Mouse (Mus musculus) cerebellum, adult 2 months (tissue): ENCODE data around the gene Hes5. TPM values are rescaled to one million over a fixed set of nuclear protein-coding genes. Genes with fewer than 3 reads are reported as not detected.

Experiments used
- DNase-seq, 2 experiments: peaks; one replicate each; pipeline ENCODE4 v3.0.0; 2021
- H3K27ac ChIP-seq: fragments of 200-500 bp; 2 replicates; pipeline ENCODE4 v1.5.1; 2012; ENCODE audit warnings: low read length, control low read depth, inconsistent platforms; ENCODE audit not compliant: insufficient read depth
- H3K27me3 ChIP-seq: fragments of 200-500 bp; 2 replicates; pipeline ENCODE4 v1.6.1; 2012; ENCODE audit warnings: inconsistent platforms, mild to moderate bottlenecking, low read length, moderate library complexity; ENCODE audit not compliant: control insufficient read depth, insufficient read depth
- H3K4me1 ChIP-seq: fragments of 200-500 bp; 2 replicates; pipeline ENCODE4 v1.6.1; 2011; ENCODE audit warnings: low read length; ENCODE audit not compliant: control insufficient read depth, insufficient read depth
- H3K4me3 ChIP-seq: fragments of 200-500 bp; replicated peaks from 2 replicates; pipeline ENCODE3; 2011; ENCODE audit warnings: mild to moderate bottlenecking, low read depth, low read length, control low read depth; ENCODE audit not compliant: insufficient read depth
- CTCF ChIP-seq: fragments of 200-500 bp; IDR thresholded peaks from 2 replicates; pipeline ENCODE4 v1.5.1; 2011; ENCODE audit warnings: low read depth, mild to moderate bottlenecking, control low read depth, low read length, moderate library complexity, borderline replicate concordance; ENCODE audit not compliant: insufficient read depth
- POLR2A ChIP-seq: fragments of 200-500 bp; IDR thresholded peaks from 2 replicates; pipeline ENCODE4 v1.6.1; 2011; ENCODE audit warnings: low read length, control low read depth, borderline replicate concordance; ENCODE audit not compliant: insufficient read depth
- WGBS: fragments of 180-500 bp; shearing (Covaris S2); methylation state at CpG from one replicate; pipeline ENCODE4 v1.1.7; 2018; 5-methylcytosine and 5-hydroxymethylcytosine counted together
- polyA plus RNA-seq: library from polyadenylated mRNA; depleted of rRNA; stranded (reverse); fragments of >200 nt; gene quantifications from 2 replicates; pipeline ENCODE4 v1.2.3, GENCODE M21; 2012

The Hes5 gene
- polyA plus RNA-seq, 1 experiment = 4.6 TPM

DNA sequence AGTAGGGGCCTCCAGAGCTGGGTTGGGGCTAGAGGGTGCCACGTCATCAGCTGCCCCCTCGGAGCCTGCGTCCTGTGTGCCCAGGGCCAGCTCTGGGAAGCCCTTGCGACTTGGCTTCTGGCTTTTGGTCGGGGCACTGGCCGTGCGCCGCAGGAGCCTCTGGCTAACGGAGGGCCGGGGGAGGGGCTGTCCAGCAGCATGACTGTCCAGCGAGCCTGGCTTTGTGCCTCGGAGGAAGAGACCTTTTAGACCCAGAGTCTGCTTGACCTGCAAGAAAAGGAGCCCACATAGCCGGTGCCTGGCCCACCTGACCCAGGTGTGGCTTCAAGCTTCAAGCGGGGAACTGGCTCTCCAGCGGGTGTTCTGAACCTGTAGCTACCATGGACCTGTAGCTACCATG, 26.0 kb downstream of the Hes5 start:
- 43% methylated on average over 15 of the region's 15 CpGs for WGBS
- TF ChIP-seq POLR2A (no peak), CTCF (no peak)
- DNase-seq = no peak

DNA sequence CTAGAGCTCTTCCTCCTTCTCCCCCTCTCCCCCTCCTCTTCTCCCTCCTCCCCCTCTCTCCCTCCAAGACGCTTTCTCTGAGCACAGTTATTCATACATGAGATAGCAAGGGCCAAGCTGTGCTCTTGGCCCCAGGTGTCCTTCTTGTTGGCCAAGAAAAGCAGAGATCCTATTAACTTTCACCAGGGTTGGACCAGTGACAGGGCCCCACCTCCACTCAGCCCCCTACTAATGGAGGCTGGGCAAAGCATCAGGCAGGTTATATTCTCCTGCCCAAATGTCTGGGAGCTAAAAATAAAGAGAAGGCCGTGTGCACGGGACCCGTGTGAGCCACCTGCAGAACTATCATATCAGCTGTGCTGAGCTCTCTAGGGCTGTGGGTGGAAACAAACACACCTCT, 34.2 kb downstream of the Hes5 start:
- no peak for DNase-seq
- Histone ChIP-seq H3K4me3 (no peak overlapping the region), H3K27me3 (no peaks in the 10 kb centered on the region), H3K4me1 (peaks cover 34% of the 10 kb centered on the region), H3K27ac (0 out of 2 replicates have a peak overlapping the region, but pooled peaks have one; percentile 7)
- TF ChIP-seq POLR2A (no peak), CTCF (no peak)
- 12% methylated on average over 4 of the region's 4 CpGs for WGBS

More for the DNA sequence above, 26.0 kb downstream of the Hes5 start:
- Histone ChIP-seq H3K27me3 (no peaks in the 10 kb centered on the region), H3K4me1 (peaks cover 19% of the 10 kb centered on the region), H3K4me3 (no peak overlapping the region), H3K27ac (no peak overlapping the region)

DNA sequence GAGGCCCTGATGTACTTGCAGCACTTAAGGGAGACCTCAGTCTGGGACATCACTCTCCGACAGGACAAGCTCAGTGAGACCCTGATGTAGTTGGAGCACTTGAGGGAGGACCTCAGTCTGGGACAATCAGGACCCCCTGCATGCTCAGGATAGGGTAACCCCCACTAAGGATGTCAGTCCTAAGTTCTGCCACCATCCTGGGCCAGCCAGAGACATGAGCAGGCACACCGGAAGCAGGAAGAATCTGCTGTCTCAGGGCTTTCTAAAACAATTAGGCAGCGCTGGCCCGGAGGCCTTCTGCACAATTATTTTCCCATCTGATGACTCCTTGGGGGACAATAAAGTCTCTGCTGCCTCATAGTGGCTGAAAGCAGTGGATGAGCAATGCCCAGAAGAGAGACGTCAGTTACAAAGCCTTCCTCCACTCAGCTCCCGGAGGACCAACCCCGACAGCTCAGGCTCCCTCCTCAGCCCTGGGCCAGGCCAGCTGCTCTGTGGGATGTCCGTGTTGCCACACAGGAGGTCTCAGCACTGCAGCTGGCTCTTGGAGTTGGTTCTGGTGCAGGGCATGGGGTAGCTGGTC, 35.9 kb downstream of the Hes5 start:
- no peaks in the 10 kb centered on the region for H3K27me3 ChIP-seq
- no peak overlapping the region for H3K4me3 ChIP-seq
- H3K27ac ChIP-seq = no peak overlapping the region
- H3K4me1 ChIP-seq = peaks cover 37% of the 10 kb centered on the region
- TF ChIP-seq POLR2A (no peak), CTCF (peak; percentile 38; the same call in 1 of the 2 replicates)
- 11% methylated on average over 8 of the region's 8 CpGs for WGBS
- peak in 1 of 2 experiments; percentile 42 for DNase-seq

DNA sequence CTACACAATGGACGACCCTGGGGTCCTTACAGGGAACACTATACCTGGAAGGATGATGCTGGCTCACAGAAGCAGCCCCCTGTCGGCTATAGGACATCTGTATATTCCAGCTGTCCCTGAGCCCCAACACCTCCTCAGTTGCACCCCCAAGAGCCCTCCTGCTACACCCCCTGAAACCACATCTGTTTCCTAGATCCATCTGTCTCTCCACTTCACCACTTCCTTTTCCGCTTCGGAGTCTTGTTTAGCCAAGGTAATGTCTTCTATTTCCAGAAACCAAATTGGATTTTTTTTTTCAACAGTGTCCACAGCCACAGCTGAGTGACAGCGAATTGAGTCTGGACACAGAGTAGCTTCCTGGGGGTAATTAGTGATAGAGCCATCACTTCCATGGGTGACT, 38.7 kb downstream of the Hes5 start:
- Histone ChIP-seq H3K4me1 (peaks cover 41% of the 10 kb centered on the region), H3K27ac (no peak overlapping the region), H3K4me3 (no peak overlapping the region), H3K27me3 (no peaks in the 10 kb centered on the region)
- DNase-seq = no peak
- TF ChIP-seq CTCF (no peak), POLR2A (no peak)
- 85% methylated on average over 5 of the region's 5 CpGs for WGBS

DNA sequence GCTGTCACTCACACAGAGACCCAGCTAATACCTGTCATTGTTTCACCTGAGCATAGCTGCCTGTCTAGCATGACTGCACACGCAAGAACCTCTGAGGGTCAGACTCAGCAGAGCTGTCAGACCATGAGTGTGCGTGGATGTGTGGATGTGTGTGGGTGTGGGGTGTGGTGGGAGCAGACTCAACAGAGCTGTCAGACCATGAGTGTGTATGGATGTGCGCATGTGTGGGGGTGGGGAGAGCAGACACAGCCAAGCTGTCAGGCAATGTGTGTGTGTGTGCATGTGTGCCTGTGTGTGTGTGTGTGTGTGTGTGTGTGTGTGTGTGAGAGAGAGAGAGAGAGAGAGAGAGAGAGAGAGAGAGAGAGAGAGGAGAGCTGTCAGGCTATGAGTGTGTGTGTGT, 44.6 kb downstream of the Hes5 start:
- 90% methylated on average over 3 of the region's 3 CpGs for WGBS
- TF ChIP-seq POLR2A (no peak), CTCF (no peak)
- Histone ChIP-seq H3K27me3 (no peaks in the 10 kb centered on the region), H3K4me3 (no peak overlapping the region), H3K27ac (no peak overlapping the region), H3K4me1 (peaks cover 60% of the 10 kb centered on the region)
- DNase-seq = no peak

DNA sequence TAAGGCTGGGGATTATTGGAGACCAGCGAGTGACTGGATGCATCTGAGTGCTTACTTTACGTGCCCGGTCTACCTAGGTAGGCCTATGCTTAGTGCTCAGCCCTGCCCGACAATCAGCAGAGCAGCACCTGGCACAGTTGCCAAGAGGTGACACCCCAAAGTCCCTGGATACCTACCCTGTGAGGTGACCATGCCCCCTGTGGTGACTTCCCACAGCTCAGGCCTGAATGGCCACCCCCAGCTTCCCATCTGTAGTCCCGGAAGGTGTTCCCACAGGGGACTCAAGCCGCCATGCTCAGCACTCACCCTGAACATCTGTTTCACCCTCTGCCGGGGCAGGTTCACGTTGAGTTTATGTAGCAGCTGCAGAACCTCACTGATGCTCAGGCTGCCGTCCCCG, 45.6 kb downstream of the Hes5 start:
- no peak overlapping the region for H3K27ac ChIP-seq
- peaks cover 68% of the 10 kb centered on the region for H3K4me1 ChIP-seq
- WGBS = 52% methylated on average over 10 of the region's 10 CpGs
- H3K4me3 ChIP-seq = no peak overlapping the region
- H3K27me3 ChIP-seq = no peaks in the 10 kb centered on the region
- DNase-seq = no peak
- TF ChIP-seq POLR2A (no peak), CTCF (no peak)

DNA sequence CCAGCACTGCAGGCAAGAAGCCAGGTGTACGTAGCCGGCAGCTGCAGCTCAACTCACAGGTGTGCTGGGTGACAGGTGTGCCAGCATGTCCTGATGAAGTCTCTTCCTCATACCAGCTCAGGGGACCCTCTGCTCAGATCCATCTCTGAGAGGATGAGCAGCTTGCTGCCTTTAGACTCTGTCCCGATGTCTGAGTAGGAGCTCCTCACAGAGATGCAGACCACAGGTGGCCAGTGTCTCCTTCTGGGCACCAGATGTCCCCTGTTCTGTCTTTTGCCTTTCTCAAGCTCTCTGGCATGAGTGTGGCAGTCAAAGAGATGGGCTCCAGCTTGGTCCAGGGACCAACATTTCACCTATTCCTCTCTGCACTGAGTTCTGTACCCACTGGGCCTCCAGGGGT, 46.9 kb downstream of the Hes5 start:
- peak; percentile 60 to 67 for DNase-seq
- Histone ChIP-seq H3K4me1 (peaks cover 81% of the 10 kb centered on the region), H3K27me3 (no peaks in the 10 kb centered on the region), H3K4me3 (no peak overlapping the region), H3K27ac (no peak overlapping the region)
- 28% methylated on average over 3 of the region's 3 CpGs for WGBS
- no peak for TF ChIP-seq POLR2A

DNA sequence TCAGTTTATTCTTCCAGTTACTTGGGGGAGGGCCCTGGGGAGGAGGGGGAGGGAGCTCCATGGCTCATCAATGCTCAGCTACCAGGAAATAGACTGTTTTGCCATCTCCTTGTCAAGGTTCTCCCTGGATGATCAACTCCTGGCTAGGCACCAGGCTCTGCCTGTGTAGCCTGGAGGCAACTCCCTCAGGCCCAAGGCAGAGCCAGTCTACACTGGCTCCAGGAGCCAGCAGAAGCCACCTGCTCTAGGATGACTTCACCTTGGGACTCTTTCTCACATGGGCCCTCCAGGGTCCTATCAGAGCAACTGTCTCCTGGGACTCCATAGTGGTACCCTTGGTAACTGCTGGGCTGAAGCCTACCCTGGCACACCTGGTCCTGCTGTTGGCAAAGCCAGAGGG, 47.4 kb downstream of the Hes5 start:
- no peak overlapping the region for H3K4me3 ChIP-seq
- DNase-seq = no peak
- no peaks in the 10 kb centered on the region for H3K27me3 ChIP-seq
- H3K27ac ChIP-seq = no peak overlapping the region
- TF ChIP-seq POLR2A = no peak
- no peak for TF ChIP-seq CTCF
- H3K4me1 ChIP-seq = peaks cover 81% of the 10 kb centered on the region

DNA sequence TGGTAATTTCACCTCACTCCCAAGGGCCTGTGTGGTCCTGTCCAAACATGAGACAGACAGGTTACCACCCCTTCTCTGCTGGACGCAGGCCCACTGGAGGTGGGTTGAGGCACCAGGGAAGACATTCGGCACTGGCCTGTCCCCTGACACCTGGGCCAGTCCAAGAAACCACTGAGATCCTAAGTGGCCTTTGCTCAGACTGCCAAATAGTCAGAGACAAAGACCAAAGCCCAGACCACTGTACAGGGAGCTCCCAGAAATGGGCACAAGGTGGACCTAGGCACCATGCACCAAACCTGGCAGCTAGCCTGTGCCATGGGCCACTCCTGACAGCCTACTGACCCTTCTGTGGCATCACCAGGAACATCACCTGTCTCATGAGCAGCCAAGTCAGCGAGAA, 48.5 kb downstream of the Hes5 start:
- no peak for TF ChIP-seq CTCF
- no peak for TF ChIP-seq POLR2A
- no peak overlapping the region for H3K4me3 ChIP-seq
- H3K27me3 ChIP-seq = no peaks in the 10 kb centered on the region
- WGBS = 61% methylated on average over 3 of the region's 3 CpGs
- H3K4me1 ChIP-seq = peaks cover 90% of the 10 kb centered on the region
- no peak for DNase-seq
- no peak overlapping the region for H3K27ac ChIP-seq
